Mouse (Mus musculus): ENCODE measurements around the gene Traf3ip3. TPM values are rescaled to one million over a fixed set of nuclear protein-coding genes. Genes with fewer than 3 reads are reported as not detected.

The Traf3ip3 gene
- polyA plus RNA-seq, 1 experiment from 2014 or later: 3.2 TPM

GRCm38 (mm10) chr1:193191675-193192283 lies 9.7 kb downstream of the Traf3ip3 start:
- no peak overlapping the region for H3K9ac ChIP-seq (ENCODE audit: low read depth, low read length)
- ATAC-seq: no peak
- H3K4me2 ChIP-seq (replicated peaks; ENCODE audit: low read depth): no peak overlapping the region
- TF ChIP-seq CTCF (IDR thresholded peaks at IDR 0.05; ENCODE audit: low read depth): no peak
- 87% methylated on average over 7 of the region's 7 CpGs for WGBS
- no peaks in the 10 kb centered on the region for H3K36me3 ChIP-seq (ENCODE audit: control insufficient read depth, insufficient read depth)
- H3K9me3 ChIP-seq (ENCODE audit: control insufficient read depth): no peaks in the 10 kb centered on the region
- H3K27ac ChIP-seq (ENCODE audit: low read depth, low read length): no peak overlapping the region
- no peaks in the 10 kb centered on the region for H3K27me3 ChIP-seq (replicated peaks; ENCODE audit: control insufficient read depth, insufficient read depth, low read length)
- no peak overlapping the region for H3K4me3 ChIP-seq (ENCODE audit: low read depth, low read length)
- H3K4me1 ChIP-seq (replicated peaks; ENCODE audit: control insufficient read depth, insufficient read depth, low read length): 0 out of 2 replicates have a peak, but pooled peaks cover 17% of the 10 kb centered on the region

GRCm38 (mm10) chr1:193189771-193190170 lies 11.7 kb downstream of the Traf3ip3 start:
- Histone ChIP-seq H3K4me2 (replicated peaks; ENCODE audit: low read depth) (0 out of 2 replicates have a peak overlapping the region, but pooled peaks have one; percentile 17), H3K27me3 (replicated peaks; ENCODE audit: control insufficient read depth, insufficient read depth, low read length) (no peaks in the 10 kb centered on the region), H3K4me1 (replicated peaks; ENCODE audit: control insufficient read depth, insufficient read depth, low read length) (0 out of 2 replicates have a peak, but pooled peaks cover 17% of the 10 kb centered on the region), H3K36me3 (ENCODE audit: control insufficient read depth, insufficient read depth) (no peaks in the 10 kb centered on the region), H3K9ac (ENCODE audit: low read depth, low read length) (no peak overlapping the region), H3K4me3 (ENCODE audit: low read depth, low read length) (no peak overlapping the region), H3K9me3 (ENCODE audit: control insufficient read depth) (no peaks in the 10 kb centered on the region), H3K27ac (ENCODE audit: low read depth, low read length) (peak overlapping the region; percentile 54)
- 38% methylated on average over 3 of the region's 3 CpGs for WGBS
- no peak for ATAC-seq
- no peak for TF ChIP-seq CTCF (IDR thresholded peaks at IDR 0.05; ENCODE audit: low read depth)

- Histone ChIP-seq H3K4me3 (ENCODE audit: low read depth, low read length) (no peak overlapping the region), H3K27me3 (replicated peaks; ENCODE audit: control insufficient read depth, insufficient read depth, low read length) (no peaks in the 10 kb centered on the region), H3K4me2 (replicated peaks; ENCODE audit: low read depth) (peak overlapping the region; percentile 17; the same call in 1 of the 2 replicates), H3K9ac (ENCODE audit: low read depth, low read length) (peak overlapping the region; percentile 2; the same call in 1 of the 2 replicates), H3K4me1 (replicated peaks; ENCODE audit: control insufficient read depth, insufficient read depth, low read length) (0 out of 2 replicates have a peak, but pooled peaks cover 17% of the 10 kb centered on the region), H3K9me3 (ENCODE audit: control insufficient read depth) (no peaks in the 10 kb centered on the region), H3K27ac (ENCODE audit: low read depth, low read length) (peak overlapping the region; percentile 54), H3K36me3 (ENCODE audit: control insufficient read depth, insufficient read depth) (no peaks in the 10 kb centered on the region)
- TF ChIP-seq CTCF (IDR thresholded peaks at IDR 0.05; ENCODE audit: low read depth): no peak
- 11% methylated on average over 9 of the region's 9 CpGs for WGBS
- ATAC-seq: peak; percentile 74
These were observed 12.3 kb downstream of the Traf3ip3 start for GRCm38 (mm10) chr1:193189151-193189621.

GRCm38 (mm10) chr1:193188257-193188656 lies 13.2 kb downstream of the Traf3ip3 start:
- H3K4me3 ChIP-seq (ENCODE audit: low read depth, low read length): no peak overlapping the region
- no peak overlapping the region for H3K9ac ChIP-seq (ENCODE audit: low read depth, low read length)
- H3K9me3 ChIP-seq (ENCODE audit: control insufficient read depth): no peaks in the 10 kb centered on the region
- WGBS: 42% methylated on average over 6 of the region's 6 CpGs
- H3K27ac ChIP-seq (ENCODE audit: low read depth, low read length): no peak overlapping the region
- no peaks in the 10 kb centered on the region for H3K36me3 ChIP-seq (ENCODE audit: control insufficient read depth, insufficient read depth)
- ATAC-seq: 0 out of 2 replicates have a peak, but pooled peaks have one; percentile 20
- H3K4me2 ChIP-seq (replicated peaks; ENCODE audit: low read depth): no peak overlapping the region
- 0 out of 2 replicates have a peak, but pooled peaks cover 17% of the 10 kb centered on the region for H3K4me1 ChIP-seq (replicated peaks; ENCODE audit: control insufficient read depth, insufficient read depth, low read length)
- TF ChIP-seq CTCF (IDR thresholded peaks at IDR 0.05; ENCODE audit: low read depth): no peak
- H3K27me3 ChIP-seq (replicated peaks; ENCODE audit: control insufficient read depth, insufficient read depth, low read length): no peaks in the 10 kb centered on the region

DNA sequence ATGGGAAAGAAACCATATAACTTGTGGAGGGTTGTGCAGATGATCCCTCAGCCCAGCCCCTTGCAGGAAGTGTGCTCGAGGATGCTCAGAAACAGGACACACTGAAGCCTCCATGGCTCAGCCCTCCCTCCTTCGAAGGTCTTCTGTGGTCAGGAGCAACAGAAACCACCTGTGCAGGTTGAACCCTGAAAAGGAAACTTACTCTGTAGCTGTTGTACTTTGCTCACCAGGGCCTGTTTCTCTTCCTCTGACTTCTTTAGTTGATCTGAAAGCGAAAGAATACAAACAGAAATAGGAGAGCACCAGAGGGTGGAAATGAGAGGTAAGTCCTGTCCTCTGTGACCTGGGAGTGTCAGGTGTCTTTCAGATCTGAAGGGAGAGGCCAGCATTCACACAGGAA lies 20.4 kb downstream of the Traf3ip3 start:
- Histone ChIP-seq H3K9me3 (ENCODE audit: control insufficient read depth) (no peaks in the 10 kb centered on the region), H3K4me1 (replicated peaks; ENCODE audit: control insufficient read depth, insufficient read depth, low read length) (peaks cover 5% of the 10 kb centered on the region; the same call in 1 of the 2 replicates), H3K4me3 (ENCODE audit: low read depth, low read length) (no peak overlapping the region), H3K27ac (ENCODE audit: low read depth, low read length) (peak overlapping the region; percentile 74), H3K4me2 (replicated peaks; ENCODE audit: low read depth) (peak overlapping the region; percentile 30), H3K9ac (ENCODE audit: low read depth, low read length) (no peak overlapping the region), H3K36me3 (ENCODE audit: control insufficient read depth, insufficient read depth) (no peaks in the 10 kb centered on the region), H3K27me3 (replicated peaks; ENCODE audit: control insufficient read depth, insufficient read depth, low read length) (no peaks in the 10 kb centered on the region)
- 36% methylated on average over 3 of the region's 3 CpGs for whole genome bisulfite sequencing
- no peak for TF ChIP-seq CTCF (IDR thresholded peaks at IDR 0.05; ENCODE audit: low read depth)
- ATAC-seq: peak; percentile 70

DNA sequence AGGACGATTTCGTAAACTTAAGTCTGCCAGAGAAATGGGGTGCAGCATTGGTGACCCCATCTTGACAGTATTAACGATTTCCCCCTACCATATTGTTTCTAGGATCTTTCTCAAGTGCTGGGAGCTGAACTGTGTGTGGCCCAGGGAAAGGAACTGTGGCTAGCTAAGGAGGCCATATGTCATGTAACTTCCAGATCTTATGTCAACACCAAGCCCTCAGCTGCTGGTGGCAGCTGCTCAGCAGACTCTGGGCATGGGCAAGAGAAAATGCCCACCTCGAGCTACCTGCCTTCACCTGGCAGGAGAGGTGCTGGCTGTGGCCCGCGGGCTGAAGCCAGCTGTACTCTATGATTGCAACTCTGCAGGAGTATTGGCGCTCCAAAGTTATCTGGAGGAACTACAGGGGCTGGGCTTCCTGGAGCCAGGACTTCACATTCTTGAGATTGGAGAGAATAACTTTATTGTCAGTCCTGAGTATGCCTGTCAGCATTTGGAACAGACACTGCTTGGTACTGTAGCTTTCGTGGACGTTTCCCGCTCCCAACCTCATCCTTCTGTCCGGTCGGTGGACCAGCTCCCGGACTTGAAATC lies 27.3 kb downstream of the Traf3ip3 start:
- Histone ChIP-seq H3K27me3 (replicated peaks; ENCODE audit: control insufficient read depth, insufficient read depth, low read length) (no peaks in the 10 kb centered on the region), H3K27ac (ENCODE audit: low read depth, low read length) (peak overlapping the region; percentile 54), H3K9ac (ENCODE audit: low read depth, low read length) (peak overlapping the region; percentile 45), H3K36me3 (ENCODE audit: control insufficient read depth, insufficient read depth) (no peaks in the 10 kb centered on the region; the same call in 1 of the 2 replicates), H3K4me1 (replicated peaks; ENCODE audit: control insufficient read depth, insufficient read depth, low read length) (peaks cover 10% of the 10 kb centered on the region; the same call in 1 of the 2 replicates), H3K4me2 (replicated peaks; ENCODE audit: low read depth) (peak overlapping the region; percentile 68), H3K9me3 (ENCODE audit: control insufficient read depth) (no peaks in the 10 kb centered on the region), H3K4me3 (ENCODE audit: low read depth, low read length) (peak overlapping the region; percentile 71)
- ATAC-seq: no peak
- TF ChIP-seq CTCF (IDR thresholded peaks at IDR 0.05; ENCODE audit: low read depth): no peak
- 61% methylated on average over 13 of the region's 13 CpGs for WGBS

Measured in intestine, postnatal 0 days (tissue).